Comparison of ENCODE assay signal across 15 mouse cellular contexts in genomic region chr11:53495417-53495816, GRCm38 (mm10). TPM values are rescaled to one million over a fixed set of nuclear protein-coding genes. Genes with fewer than 3 reads are reported as not detected.
A peak's percentile ranks its signal among the peaks of the same experiment; 100 is the strongest.
DNase-seq lines count a peak whose midpoint lies in the region; ATAC-seq and TF ChIP-seq lines count a peak whose summit lies in the region.
"Had no signal": no experiment of that assay in that cellular context is flagged by ENCODE, and none has a peak within 500 bp of the region (broad histone marks: within the 10 kb centered on the region; RNA-seq: fewer than 3 reads in every experiment).

No protein-coding gene starts in this region.

- H3K9ac ChIP-seq in heart, embryonic 11.5 days (ENCODE audit: low read depth, low read length): no peak overlapping the region
- H3K9ac ChIP-seq in neural tube, embryonic 13.5 days: no peak overlapping the region
- H3K9ac ChIP-seq in forebrain, postnatal 0 days: no peak overlapping the region
- H3K9ac ChIP-seq: liver, postnatal 0 days had no signal

- H3K4me2 ChIP-seq in heart, embryonic 11.5 days: no peak overlapping the region
- H3K4me2 ChIP-seq in neural tube, embryonic 13.5 days: no peak overlapping the region
- no peak overlapping the region for H3K4me2 ChIP-seq in forebrain, postnatal 0 days (ENCODE audit: low read depth)

- no peak for ATAC-seq in heart, embryonic 11.5 days (replicated peaks; ENCODE audit: insufficient number of reproducible peaks, low FRiP score, low TSS enrichment)
- ATAC-seq in neural tube, embryonic 13.5 days (ENCODE audit: low read depth): no peak
- peak; percentile 67; the same call in 1 of the 2 replicates for ATAC-seq in forebrain, postnatal 0 days
- ATAC-seq: CD4-positive, CD25-positive, alpha-beta regulatory T cell, adult 4 months; liver, postnatal 0 days had no signal

- 63% methylated on average over 6 of the region's 6 CpGs for WGBS in heart, embryonic 11.5 days (ENCODE audit: insufficient replicate concordance)
- 19% methylated on average over 6 of the region's 6 CpGs for whole genome bisulfite sequencing in neural tube, embryonic 13.5 days
- 10% methylated on average over 6 of the region's 6 CpGs for WGBS in forebrain, postnatal 0 days

- H3K9me3 ChIP-seq in heart, embryonic 11.5 days (replicated peaks; ENCODE audit: control insufficient read depth, low read length): no peaks in the 10 kb centered on the region
- no peaks in the 10 kb centered on the region for H3K9me3 ChIP-seq in neural tube, embryonic 13.5 days
- H3K9me3 ChIP-seq in forebrain, postnatal 0 days (ENCODE audit: low read length): no peaks in the 10 kb centered on the region

- peaks cover 12% of the 10 kb centered on the region for H3K4me1 ChIP-seq in heart, embryonic 11.5 days (ENCODE audit: control insufficient read depth, insufficient read depth, low read length)
- H3K4me1 ChIP-seq in neural tube, embryonic 13.5 days (replicated peaks): peaks cover 36% of the 10 kb centered on the region
- no peaks in the 10 kb centered on the region for H3K4me1 ChIP-seq in forebrain, postnatal 0 days (ENCODE audit: insufficient read depth)

- no peaks in the 10 kb centered on the region for H3K36me3 ChIP-seq in heart, embryonic 11.5 days (ENCODE audit: control insufficient read depth, insufficient read depth, low read length)
- H3K36me3 ChIP-seq in neural tube, embryonic 13.5 days: no peaks in the 10 kb centered on the region
- no peaks in the 10 kb centered on the region for H3K36me3 ChIP-seq in forebrain, postnatal 0 days (ENCODE audit: insufficient read depth)

- H3K27me3 ChIP-seq in heart, embryonic 11.5 days (ENCODE audit: control insufficient read depth, insufficient read depth, low read length): no peaks in the 10 kb centered on the region
- peaks cover 14% of the 10 kb centered on the region for H3K27me3 ChIP-seq in neural tube, embryonic 13.5 days
- H3K27me3 ChIP-seq in forebrain, postnatal 0 days (ENCODE audit: insufficient read depth, low read length): no peaks in the 10 kb centered on the region

- H3K4me3 ChIP-seq in heart, embryonic 11.5 days (ENCODE audit: low read depth, low read length): no peak overlapping the region
- H3K4me3 ChIP-seq in neural tube, embryonic 13.5 days: no peak overlapping the region
- H3K4me3 ChIP-seq in forebrain, postnatal 0 days (ENCODE audit: low read depth, low read length): no peak overlapping the region

- TF ChIP-seq CTCF in forebrain, postnatal 0 days (IDR thresholded peaks at IDR 0.05; ENCODE audit: low read depth): no peak

- no peak overlapping the region for H3K27ac ChIP-seq in heart, embryonic 11.5 days (ENCODE audit: low read depth, low read length)
- H3K27ac ChIP-seq in neural tube, embryonic 13.5 days (replicated peaks): peak overlapping the region; percentile 43
- peak overlapping the region; percentile 36; the same call in 1 of the 2 replicates for H3K27ac ChIP-seq in forebrain, postnatal 0 days (ENCODE audit: low read depth, low read length)

- DNase-seq in heart, adult 18-20 months: peak; percentile 42 to 61
- DNase-seq in neural tube, embryonic 10.5 days (ENCODE audit: extremely low spot score, low spot score): no peak
- DNase-seq in forebrain, postnatal 0 days: no peak
- no peak for DNase-seq in urinary bladder, postnatal 36 days (ENCODE audit: low spot score in 2 of 2)
- no peak for DNase-seq in thymus, postnatal 14 days
- no peak for DNase-seq in frontal cortex, postnatal 25 days (ENCODE audit: low spot score in 2 of 2)
- DNase-seq: adrenal gland, postnatal 36 days; kidney, adult 18-20 months; liver, postnatal 0 days had no signal

RNA-seq across cellular contexts. Expression of gene Sowaha, which starts 15.3 kb away (rescaled TPM):
- total RNA-seq in heart, adult 18-20 months (2021): under 1 TPM; 0.28 to 0.30 TPM
- 0.41 and 0.73 TPM in 2 replicates for polyA plus RNA-seq in heart, embryonic 11.5 days (2014; fragmentation: Nextera tagmentation; extraction: Ambion mirVana)
- 0.21 and 0.27 TPM in 2 replicates for polyA plus RNA-seq in neural tube, embryonic 13.5 days (2015; fragmentation: Nextera tagmentation; extraction: Ambion mirVana)
- 13.2 and 13.5 TPM in 2 replicates for total RNA-seq in forebrain, postnatal 0 days (2014; rRNA removed)
- polyA plus RNA-seq in forebrain, postnatal 0 days (2015; fragmentation: Nextera tagmentation; extraction: Ambion mirVana): 5.0 and 7.9 TPM in 2 replicates
- polyA plus RNA-seq: CD4-positive, CD25-positive, alpha-beta regulatory T cell, adult 4 months had no signal

RNA-seq across cellular contexts. Expression of gene Gm9945, which starts 15.5 kb away (rescaled TPM):
- total RNA-seq in heart, adult 18-20 months (2021): not detected
- 0.29 TPM in 1 of 2 replicates, not detected in the other for polyA plus RNA-seq in heart, embryonic 11.5 days (2014; fragmentation: Nextera tagmentation; extraction: Ambion mirVana)
- not detected in 2 replicates for polyA plus RNA-seq in neural tube, embryonic 13.5 days (2015; fragmentation: Nextera tagmentation; extraction: Ambion mirVana)
- not detected in 2 replicates for total RNA-seq in forebrain, postnatal 0 days (2014; rRNA removed)
- polyA plus RNA-seq in forebrain, postnatal 0 days (2015; fragmentation: Nextera tagmentation; extraction: Ambion mirVana): 0.15 and 0.28 TPM in 2 replicates
- total RNA-seq: adrenal gland, postnatal 36 days; heart, adult 8-10 months; megakaryocyte-erythroid progenitor cell, adult 5-6 weeks had no signal
- polyA plus RNA-seq: CD4-positive, CD25-positive, alpha-beta regulatory T cell, adult 4 months had no signal

RNA-seq across cellular contexts. Expression of gene Sept8, which starts 23.6 kb away (rescaled TPM):
- total RNA-seq in heart, adult 18-20 months (2021): 10 to 100 TPM; 24.7 to 24.8 TPM
- 18.8 and 21.4 TPM in 2 replicates for polyA plus RNA-seq in heart, embryonic 11.5 days (2014; fragmentation: Nextera tagmentation; extraction: Ambion mirVana)
- polyA plus RNA-seq in neural tube, embryonic 13.5 days (2015; fragmentation: Nextera tagmentation; extraction: Ambion mirVana): 21.3 and 24.2 TPM in 2 replicates
- total RNA-seq in forebrain, postnatal 0 days (2014; rRNA removed): 37.2 and 40.9 TPM in 2 replicates
- 13.5 and 18.2 TPM in 2 replicates for polyA plus RNA-seq in forebrain, postnatal 0 days (2015; fragmentation: Nextera tagmentation; extraction: Ambion mirVana)

RNA-seq across cellular contexts. Expression of gene Gm9837, which starts 25.1 kb away (rescaled TPM):
- not detected for total RNA-seq in heart, adult 18-20 months (2021)
- polyA plus RNA-seq in heart, embryonic 11.5 days (2014; fragmentation: Nextera tagmentation; extraction: Ambion mirVana): not detected in 2 replicates
- polyA plus RNA-seq in neural tube, embryonic 13.5 days (2015; fragmentation: Nextera tagmentation; extraction: Ambion mirVana): not detected in 2 replicates
- total RNA-seq in forebrain, postnatal 0 days (2014; rRNA removed): 1.7 TPM in 1 of 2 replicates, not detected in the other
- polyA plus RNA-seq in forebrain, postnatal 0 days (2015; fragmentation: Nextera tagmentation; extraction: Ambion mirVana): not detected in 2 replicates
- total RNA-seq: adrenal gland, postnatal 36 days; heart, adult 8-10 months; megakaryocyte-erythroid progenitor cell, adult 5-6 weeks had no signal
- polyA plus RNA-seq: CD4-positive, CD25-positive, alpha-beta regulatory T cell, adult 4 months; liver, postnatal 0 days; urinary bladder, adult 2 months had no signal

RNA-seq across cellular contexts. Expression of gene Shroom1, which starts 38.4 kb away (rescaled TPM):
- total RNA-seq in heart, adult 18-20 months (2021): under 1 TPM; 0.30 to 0.57 TPM
- polyA plus RNA-seq in heart, embryonic 11.5 days (2014; fragmentation: Nextera tagmentation; extraction: Ambion mirVana): 3.3 and 3.7 TPM in 2 replicates
- 1.9 and 3.5 TPM in 2 replicates for polyA plus RNA-seq in neural tube, embryonic 13.5 days (2015; fragmentation: Nextera tagmentation; extraction: Ambion mirVana)
- total RNA-seq in forebrain, postnatal 0 days (2014; rRNA removed): 3.0 and 4.9 TPM in 2 replicates
- 2.0 TPM in 2 replicates for polyA plus RNA-seq in forebrain, postnatal 0 days (2015; fragmentation: Nextera tagmentation; extraction: Ambion mirVana)
- total RNA-seq: megakaryocyte-erythroid progenitor cell, adult 5-6 weeks had no signal
- polyA plus RNA-seq: CD4-positive, CD25-positive, alpha-beta regulatory T cell, adult 4 months had no signal

Comparison
In these comparisons a context has a peak if more than half of its experiments do, and no peak if none do; other contexts are left out.
1. DNase-seq: peak in heart, adult 18-20 months (2 of 2); none in neural tube, embryonic 10.5 days (single experiment), forebrain, postnatal 0 days (single experiment), urinary bladder, postnatal 36 days (0 of 2), thymus, postnatal 14 days (single experiment) and frontal cortex, postnatal 25 days (0 of 2).